Mouse (Mus musculus): ENCODE results near the gene Ankra2.

- TF ChIP-seq CTCF (IDR thresholded peaks at IDR 0.05; ENCODE audit: low read depth) (no peak), EP300 (IDR thresholded peaks at IDR 0.05; ENCODE audit: low read depth) (no peak)
Observed at GRCm38 (mm10) chr13:98296072-98296471, 33.2 kb downstream of the Ankra2 start.
